Mouse (Mus musculus) right cerebral cortex, postnatal 36 days (tissue): ENCODE measurements around the gene Zdhhc5.
"Not testable (repeated sequence)": the region's sequence is repeated elsewhere in the genome, so short reads cannot be mapped to it uniquely, and the experiment has no call there.

Experiments
- DNase-seq, 2 experiments: peaks; one replicate each; pipeline ENCODE4 v3.0.0; 2022; ENCODE audit warnings: low spot score in 2 of 2, mixed read lengths in 1 of 2

The Zdhhc5 gene

GRCm38 (mm10) chr2:84695007-84695695 lies 19.8 kb downstream of the Zdhhc5 start:
- no peak for DNase-seq

GRCm38 (mm10) chr2:84690050-84690449 lies 24.9 kb downstream of the Zdhhc5 start:
- no peak for DNase-seq

DNA sequence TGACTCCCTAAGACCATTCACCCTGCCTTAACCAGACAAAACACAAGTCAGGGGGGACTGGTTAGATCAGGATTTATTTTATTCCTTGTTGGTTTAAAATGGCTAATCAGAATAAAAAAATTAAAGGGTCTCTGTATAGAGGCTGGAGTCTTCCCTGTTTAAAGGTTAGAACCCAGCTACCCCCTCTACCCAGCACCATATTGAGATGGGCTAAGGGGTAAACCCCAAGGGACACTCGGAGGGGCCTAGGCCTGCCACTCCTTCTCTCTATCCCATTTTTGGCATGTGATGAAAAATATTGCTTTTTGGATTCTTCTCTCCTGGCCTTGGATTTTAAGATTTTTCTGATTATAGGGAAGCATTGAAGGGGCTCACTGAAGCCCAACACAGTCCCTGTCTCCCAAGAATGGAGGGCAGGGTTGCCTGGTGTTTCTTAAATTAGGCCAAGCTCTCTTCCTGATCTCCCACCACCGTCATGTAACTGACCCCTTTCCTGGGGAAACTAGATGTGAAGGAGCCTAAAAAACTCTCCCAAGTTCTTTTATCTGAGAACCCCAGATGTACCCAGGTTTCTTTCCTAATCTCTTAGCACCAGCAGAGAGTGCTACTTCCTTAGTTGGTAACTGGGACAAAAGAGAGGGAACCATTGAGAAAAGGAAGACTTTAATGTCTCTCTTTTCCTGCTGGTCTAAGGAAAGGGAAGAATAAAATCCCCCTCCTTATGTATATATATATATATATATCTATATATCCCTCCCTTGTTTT lies 26.7 kb downstream of the Zdhhc5 start:
- DNase-seq: no peak

DNA sequence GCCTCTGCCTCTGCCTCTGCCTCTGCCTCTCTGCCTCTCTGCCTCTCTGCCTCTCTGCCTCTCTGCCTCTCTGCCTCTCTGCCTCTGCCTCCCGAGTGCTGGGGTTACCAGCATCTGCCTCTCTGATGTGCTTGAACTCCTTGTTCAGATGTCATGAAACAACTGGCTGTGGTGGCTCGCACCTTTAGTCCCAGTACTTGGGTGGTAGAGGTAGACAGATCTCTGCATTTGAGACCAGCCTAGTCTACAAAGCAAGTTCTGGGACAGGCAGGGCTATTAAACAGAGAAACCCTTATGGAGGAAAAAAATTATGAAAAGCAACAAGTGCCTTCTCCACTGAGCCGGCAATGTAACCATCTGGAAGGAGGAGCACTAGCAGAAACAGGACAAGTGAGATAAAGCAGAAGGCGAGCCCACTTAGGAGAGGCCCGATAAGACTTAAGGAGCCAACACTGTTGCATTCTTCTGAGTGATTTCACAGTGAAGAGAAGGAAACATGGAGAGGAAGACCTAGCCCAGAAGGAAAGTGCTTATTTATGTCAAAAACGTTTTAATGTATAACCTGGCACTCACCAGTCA lies 32.3 kb downstream of the Zdhhc5 start:
- no peak for DNase-seq

- no peak for DNase-seq
These were observed 36.0 kb downstream of the Zdhhc5 start, which contains the start of gene Tmx2 for GRCm38 (mm10) chr2:84679016-84679415. TSS of gene Tmx2 (minus strand) at chr2:84679140.

GRCm38 (mm10) chr2:84677968-84678880 lies 36.8 kb downstream of the Zdhhc5 start, which contains the start of the genes Gm28635 and Med19:
TSS of gene Gm28635 (minus strand) at chr2:84678041.
TSS of gene Med19 (plus strand) at chr2:84678402.
- peak; percentile 93 to 98 for DNase-seq

GRCm38 (mm10) chr2:84677270-84677967 lies 37.6 kb downstream of the Zdhhc5 start:
- no peak for DNase-seq

DNA sequence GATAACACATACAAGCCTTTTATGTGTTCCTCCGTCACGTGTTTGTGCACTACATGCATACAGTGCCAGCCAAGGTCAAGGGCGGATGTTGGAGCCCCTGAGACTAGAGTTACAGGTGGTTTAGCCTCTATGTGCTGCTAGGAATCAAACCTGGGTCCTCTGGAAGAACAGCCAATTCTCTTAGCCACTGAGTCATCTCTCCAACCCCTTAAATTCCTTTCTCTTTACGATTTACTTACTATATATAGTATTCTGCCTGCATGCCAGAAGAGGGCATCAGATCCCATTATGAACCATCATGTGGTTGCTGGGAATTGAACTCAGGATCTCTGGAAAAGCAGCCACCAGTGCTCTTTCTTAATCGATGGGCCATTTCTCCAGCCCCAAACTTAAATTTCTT lies 43.4 kb downstream of the Zdhhc5 start:
- DNase-seq: not testable (repeated sequence)

- DNase-seq: peak; percentile 79 to 84
These were observed 44.4 kb downstream of the Zdhhc5 start, which contains the start of gene Selenoh for GRCm38 (mm10) chr2:84670569-84670933. TSS of gene Selenoh (minus strand) at chr2:84670770.

- DNase-seq: peak in 1 of 2 experiments; percentile 22
These were observed 45.0 kb downstream of the Zdhhc5 start for GRCm38 (mm10) chr2:84669828-84670568.

DNA sequence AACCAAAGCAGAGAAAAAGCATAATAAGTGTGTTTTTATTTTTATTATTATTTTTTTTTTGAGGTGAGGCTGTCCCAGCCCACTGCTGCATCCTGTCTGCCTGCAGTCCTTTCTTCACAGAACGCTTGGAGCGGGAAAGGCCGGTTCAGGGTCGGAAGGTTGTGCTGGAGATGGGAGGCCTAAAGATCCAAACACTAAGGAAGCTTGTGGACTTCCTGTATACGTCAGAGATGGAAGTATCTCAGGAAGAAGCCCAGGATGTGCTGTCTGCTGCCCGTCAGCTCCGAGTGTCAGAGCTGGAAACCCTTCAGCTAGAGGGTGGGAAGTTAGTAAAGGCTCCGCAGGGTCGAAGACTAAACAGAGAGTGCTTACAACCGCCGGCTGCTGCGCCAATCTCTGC lies 48.9 kb downstream of the Zdhhc5 start:
- DNase-seq: no peak

GRCm38 (mm10) chr2:84662866-84663265 lies 52.1 kb downstream of the Zdhhc5 start:
- DNase-seq: no peak

DNA sequence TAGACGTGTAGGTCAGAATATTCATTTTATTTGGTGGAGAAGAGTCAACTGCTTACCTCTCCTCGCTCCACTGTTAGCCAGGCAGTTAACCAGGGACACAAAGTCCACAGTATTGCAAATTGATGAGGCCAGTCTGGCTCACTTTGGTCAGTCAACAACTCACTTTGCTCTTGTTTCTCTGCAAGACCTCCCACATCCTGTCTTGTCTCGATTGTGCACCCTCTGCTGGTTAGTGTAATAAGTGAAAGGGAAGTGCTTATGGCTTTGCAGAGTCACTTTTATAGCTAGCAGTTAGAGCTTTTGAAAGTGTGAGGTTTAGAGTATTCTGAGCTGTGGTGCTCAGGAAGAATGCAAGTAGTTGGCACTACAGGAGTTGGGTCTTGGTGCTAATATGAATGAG lies 54.7 kb downstream of the Zdhhc5 start:
- DNase-seq: no peak

DNA sequence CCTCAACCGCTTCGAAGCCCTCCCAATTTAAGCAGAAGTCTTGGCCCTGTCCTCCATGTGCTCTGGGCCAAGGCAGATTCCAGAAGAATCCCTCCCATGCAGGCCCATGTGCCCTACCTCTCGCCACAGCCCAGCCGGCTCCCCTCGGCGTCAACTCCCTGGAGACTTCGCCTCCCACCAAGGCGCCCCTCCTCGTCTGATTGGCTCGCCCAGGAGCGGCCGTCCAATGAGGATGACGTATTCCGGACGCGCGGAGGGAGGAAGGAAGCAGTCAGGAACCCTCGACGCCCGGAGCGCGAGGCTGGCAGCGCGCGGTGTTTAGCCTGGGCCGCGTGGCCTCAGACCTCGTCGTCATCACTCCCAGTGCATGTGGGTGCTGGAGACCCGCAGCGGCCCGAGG lies 56.2 kb downstream of the Zdhhc5 start, which contains the start of gene Btbd18:
Gene Btbd18 (plus strand): TSS at position 274 of the 400 bp plus-strand sequence.
- no peak for DNase-seq

GRCm38 (mm10) chr2:84655864-84656263 lies 59.1 kb downstream of the Zdhhc5 start:
- no peak for DNase-seq

GRCm38 (mm10) chr2:84653354-84653753 lies 61.6 kb downstream of the Zdhhc5 start:
- DNase-seq: no peak

DNA sequence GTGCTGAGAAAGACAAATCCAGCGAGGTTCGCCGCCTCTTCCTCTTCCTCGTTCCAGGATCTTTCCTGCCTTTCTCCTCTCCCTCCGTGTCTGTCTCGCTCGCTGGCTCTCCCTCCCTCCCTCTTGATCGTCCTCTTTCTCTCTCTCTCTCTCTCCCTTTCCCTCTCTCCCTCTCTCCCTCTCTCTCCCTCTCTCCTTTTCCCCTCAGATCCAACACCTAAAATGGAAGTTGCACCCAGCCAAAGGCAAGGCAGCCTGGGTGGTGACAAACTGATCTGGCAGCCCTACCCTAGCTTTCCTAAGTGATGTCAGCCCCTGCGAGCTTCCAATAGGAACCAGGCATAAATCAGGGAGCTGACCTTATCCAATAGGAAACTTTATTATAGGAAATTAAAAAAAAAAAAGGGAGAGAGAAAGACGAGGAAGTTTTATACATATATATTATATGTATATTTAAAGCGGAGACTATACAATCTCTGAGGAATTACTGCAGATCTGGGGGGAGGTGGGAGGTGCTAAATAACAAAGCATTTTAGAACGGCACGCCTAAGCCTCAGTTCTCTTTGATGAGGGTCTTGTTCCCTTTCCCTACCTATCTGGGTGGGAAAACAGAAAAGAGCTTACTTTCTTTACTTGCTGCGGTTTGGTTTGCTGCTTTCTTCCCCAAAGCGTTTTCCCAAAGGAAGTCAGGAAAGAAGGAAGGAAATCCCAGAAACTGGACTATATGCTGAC lies 64.3 kb downstream of the Zdhhc5 start, which contains the start of gene Ctnnd1:
Gene Ctnnd1 (minus strand): TSS at position 302 of the 732 bp plus-strand sequence.
- DNase-seq: peak; percentile 75 to 88

DNA sequence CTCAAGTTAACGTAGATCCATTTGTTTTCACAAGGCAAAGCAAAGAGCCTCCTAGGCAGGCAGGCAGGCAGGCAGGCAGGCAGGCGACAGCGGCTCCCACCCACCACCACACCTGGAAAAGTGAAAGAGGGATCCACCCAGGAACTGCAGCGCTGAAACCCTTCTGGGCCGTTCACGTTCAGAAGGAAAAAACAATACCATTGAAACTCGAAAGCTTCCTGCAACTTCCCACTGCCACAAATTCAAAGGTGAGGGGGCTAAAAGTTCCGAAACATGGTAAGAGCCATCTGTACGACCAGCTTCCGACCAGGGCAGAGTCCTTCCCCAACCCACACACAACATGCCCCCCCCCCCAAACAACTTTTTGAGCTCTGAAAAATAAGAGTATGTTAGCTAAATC lies 65.3 kb downstream of the Zdhhc5 start:
- DNase-seq: no peak

- no peak for DNase-seq
These were observed 66.6 kb downstream of the Zdhhc5 start for GRCm38 (mm10) chr2:84648369-84648768.
